Mouse (Mus musculus) thymus, postnatal 25 days (tissue): ENCODE measurements around the gene Trhde.

Source experiments
- DNase-seq: peaks from one replicate; pipeline ENCODE4 v3.0.0; 2022

Gene Trhde

DNA sequence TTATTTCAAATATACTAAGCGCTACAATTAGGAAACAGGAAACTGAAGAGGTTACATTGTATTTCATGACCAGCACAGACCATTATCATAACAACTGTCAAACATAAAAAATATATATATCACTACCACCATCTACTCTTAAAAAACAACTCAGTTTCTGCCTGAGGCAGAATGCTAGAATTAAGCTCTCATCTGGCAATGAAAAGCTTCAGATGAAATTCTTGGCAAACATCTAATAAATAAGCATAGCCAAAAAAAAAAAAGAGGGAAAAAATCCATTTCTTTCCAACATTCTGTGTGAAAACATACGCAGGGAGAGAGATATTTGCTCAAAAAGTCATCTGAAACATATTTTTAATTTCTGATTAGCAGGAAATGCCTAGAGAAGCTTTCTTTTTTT lies 67.0 kb downstream of the Trhde start:
- no peak for DNase-seq

DNA sequence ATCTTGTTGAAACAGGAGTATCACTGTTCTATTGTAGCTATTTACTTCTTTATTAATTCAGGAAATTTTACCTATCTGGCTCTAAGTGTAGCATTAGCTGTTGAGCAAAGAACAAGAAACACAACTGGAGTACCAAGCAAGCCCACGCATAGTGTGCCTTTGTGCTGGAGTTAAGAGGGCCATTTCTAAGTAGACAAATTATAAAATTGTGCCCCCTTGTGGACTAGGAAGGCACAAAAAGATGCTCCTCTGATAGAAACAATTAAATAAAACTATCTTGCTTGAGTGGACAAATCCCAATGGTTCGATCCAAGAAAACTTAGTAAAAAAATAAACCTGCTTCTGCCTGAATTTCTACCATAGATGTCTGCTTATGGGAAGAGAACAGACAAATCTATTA lies 76.5 kb downstream of the Trhde start:
- DNase-seq: no peak

DNA sequence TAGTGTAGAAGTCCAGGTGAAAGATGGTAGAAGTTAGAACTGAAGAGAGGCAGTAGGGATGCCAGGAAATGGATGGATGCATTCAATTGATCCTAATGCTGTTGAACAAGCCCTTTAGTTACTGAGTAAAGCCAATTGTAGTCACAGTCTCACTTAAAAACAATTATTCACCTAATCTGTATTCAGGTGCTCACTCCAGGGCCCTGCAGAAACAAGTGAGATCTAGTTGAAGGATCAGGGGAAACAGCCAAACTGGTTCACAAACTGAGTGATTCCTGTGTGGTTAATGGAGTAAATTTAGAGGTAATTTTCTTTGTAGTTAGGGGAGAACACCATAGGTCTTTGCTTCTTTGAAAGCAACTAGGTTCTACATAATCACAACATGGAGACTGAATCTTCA lies 100.3 kb downstream of the Trhde start:
- DNase-seq: no peak

DNA sequence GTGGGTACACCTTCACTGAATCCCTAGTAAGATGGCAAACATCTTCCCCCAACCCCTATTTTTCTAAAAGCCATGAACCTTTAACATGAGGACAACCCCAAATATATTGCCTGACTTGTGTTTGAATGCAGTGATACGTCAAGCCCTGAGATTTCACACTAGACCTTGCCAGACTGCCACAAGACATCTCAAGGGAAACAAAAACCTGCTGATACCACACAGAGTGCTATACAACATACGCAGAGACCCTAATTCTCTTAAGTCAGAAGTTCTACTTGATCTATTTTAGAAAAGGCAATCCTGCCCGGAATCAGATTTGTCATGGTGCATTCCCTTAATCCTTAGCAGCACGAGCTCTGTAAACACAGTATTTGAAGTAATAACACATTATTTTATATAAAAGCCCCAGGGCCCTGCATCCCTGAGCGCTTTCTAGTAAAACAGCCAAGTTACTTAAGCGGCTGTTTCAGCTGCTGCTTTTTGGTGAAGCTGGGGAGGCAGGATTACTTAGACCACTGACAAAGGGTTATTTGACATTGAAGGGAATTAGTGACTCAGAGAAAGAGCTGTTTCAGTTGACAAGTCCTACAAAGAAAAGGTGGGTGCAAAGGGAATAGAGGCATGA lies 130.2 kb downstream of the Trhde start:
- DNase-seq: no peak

DNA sequence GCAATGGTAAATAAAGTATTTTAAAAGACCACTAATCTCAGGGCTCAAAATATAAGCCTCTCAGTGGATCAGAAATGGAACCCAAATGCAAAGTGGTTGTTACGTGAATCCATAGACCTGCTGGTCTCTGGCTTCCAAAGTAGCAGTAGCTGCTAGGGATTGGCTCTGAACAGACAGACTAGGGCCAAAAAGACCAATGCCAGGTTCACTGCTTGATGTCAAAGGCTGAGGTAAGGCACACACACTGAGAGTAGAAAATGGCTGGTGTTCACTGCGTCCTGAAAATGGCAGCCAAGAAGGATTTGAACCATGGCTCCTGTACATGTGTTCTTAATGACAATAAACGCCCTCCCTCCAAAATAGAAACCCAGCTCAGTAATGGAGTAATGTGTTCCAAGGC lies 209.1 kb downstream of the Trhde start:
- no peak for DNase-seq

DNA sequence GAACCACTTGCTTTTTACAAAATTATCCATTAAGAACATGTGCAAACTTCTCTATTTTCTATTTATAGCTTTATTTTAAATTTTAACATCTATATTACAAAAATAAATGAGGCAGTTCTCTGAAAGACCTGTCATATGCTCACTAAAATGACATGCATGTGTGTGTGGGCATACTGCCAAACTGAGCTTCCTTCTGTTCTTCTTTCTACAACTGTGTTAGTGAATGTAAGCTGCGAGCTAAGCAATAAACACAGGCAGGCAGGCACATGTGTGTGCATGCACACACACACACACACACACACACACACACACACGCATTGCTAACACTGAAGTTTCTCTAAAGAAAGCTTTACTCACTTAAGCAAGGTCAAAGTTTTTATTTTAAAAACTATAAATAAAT lies 223.2 kb downstream of the Trhde start:
- no peak for DNase-seq

DNA sequence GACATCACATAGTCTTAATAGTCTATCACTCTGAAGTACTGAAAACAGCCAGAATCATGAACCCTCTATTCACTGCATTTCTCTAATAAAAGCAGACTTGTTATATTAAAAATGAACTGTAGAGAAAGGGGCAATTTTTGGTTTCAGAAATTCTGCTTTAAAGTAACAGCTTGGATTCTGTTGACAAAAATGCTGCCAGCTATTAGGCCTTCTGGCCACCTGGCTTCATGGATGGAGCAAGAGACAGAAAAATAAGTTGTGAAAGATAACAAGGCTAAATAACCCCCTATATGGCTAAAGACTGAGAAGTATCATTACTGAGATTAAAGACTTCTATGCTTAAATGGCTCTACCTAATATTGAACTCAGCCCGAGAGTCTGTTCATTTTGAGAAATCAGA lies 234.2 kb downstream of the Trhde start:
- DNase-seq: no peak

DNA sequence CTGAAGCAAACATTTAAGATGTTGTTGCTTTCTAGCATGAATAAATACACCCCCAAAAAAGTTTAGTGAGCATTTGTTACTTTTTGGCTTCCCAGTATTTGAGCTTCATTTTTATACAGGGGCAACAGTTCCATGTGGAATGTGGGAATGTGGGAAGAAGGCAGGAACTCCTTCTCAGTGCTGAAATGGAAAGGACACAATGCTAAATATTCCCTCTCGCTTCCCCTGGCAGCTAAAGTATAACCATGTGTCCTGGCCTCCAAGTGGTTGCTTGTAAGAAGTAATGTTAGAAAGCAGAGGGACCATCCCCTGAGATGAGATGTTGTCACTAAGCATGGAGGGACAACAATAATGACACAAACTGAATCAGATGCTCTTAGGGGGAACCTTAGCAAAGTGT lies 292.9 kb downstream of the Trhde start:
- no peak for DNase-seq

DNA sequence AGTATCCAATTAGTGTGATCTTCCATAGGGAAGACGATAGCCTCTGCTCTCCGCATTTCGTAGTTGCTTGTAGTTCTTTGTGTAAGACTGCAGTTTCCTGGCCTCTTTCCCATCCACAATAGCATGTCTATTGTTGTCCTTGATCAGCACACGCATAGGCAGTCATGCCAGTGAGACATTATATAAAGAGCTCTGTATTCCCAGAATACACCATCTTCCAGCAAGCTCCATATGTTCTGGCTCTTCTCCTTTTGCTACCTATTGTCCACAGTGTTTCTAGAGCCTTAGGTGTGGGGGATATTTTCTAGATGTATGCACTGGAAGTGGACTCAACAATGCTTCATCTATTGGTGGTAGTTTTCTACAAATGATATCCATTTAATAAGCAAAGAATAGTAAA lies 313.3 kb downstream of the Trhde start:
- DNase-seq: no peak

DNA sequence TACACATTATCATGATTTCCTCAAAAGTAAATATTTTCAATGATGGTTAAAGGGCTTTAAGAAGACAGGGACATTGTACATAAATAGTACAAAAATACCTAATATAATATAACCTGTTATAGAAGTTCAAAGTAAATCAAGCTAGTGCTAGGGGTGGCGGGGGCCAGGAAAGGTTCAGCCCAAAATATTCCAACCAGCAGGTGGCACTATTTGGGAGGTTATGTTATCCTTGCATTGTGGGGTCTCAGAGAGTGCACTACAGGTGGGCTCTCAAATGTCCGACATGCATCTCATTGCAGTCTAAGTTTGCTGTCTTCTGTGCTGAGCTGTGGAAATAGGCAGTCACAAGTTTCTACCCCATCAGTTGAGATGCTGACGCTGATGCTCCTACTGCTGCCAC lies 346.5 kb downstream of the Trhde start:
- no peak for DNase-seq

DNA sequence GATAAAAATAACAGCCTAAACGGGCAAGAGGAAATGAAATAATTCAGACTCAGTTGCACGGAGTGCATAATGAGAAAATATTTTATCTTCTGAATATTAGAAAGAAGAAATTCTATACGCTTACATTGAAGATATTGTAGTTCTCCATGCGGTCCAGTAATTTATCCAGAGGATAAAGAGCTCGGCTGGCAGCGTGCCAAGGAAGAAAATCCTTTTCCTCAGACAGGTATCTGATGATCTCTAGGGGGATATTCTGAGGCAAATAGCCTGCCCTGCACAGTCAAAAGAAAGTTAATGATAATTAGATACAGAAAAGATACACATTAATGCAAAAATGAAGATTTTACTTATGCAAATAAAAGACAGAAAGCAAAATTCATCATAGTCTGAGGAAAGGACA lies 354.0 kb downstream of the Trhde start:
- DNase-seq: no peak

DNA sequence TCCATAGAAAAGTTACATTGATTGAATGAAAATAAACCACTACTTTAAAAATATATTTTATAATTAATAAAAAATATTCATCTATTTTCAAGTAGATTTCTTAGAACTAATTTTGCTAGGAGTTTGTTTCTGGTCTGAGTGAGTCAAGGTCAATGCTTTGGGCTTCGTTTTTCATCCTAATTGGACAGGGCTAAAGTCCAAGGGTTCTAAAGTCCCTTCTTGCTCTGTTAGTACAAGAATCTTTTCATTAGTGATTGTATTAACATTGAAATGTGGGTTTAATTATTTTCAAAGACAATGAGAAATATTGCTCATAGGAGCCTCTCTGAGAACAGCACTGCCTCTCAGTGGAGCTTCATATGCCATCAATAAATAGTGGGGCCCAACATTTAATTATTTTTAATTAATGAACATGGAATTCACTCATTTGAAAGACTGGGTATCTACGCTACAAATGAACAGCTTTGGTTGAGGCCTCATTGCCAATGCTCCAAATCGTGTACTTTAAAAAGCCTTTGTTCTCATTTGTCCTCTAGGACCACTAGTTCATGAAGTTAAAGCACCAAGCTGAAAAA lies 383.1 kb downstream of the Trhde start:
- no peak for DNase-seq

DNA sequence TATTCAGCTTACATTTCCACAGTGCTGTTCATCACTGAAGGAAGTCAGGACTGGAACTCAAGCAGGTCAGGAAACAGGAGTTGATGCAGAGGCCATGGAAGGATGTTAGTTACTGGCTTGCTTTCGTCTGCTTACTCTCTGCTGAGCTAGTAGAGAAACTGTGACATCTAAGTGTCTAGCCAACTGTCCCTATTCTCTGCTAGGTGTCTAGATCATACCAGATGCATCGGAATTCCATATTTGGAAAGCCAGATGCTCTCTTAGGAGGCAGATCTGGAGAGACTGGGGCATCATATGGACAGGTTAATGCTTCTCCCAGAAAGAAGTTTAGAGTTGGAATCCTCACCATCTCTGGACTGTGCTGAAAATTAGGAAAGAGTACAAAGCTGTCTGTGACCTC lies 386.4 kb downstream of the Trhde start:
- DNase-seq: no peak

DNA sequence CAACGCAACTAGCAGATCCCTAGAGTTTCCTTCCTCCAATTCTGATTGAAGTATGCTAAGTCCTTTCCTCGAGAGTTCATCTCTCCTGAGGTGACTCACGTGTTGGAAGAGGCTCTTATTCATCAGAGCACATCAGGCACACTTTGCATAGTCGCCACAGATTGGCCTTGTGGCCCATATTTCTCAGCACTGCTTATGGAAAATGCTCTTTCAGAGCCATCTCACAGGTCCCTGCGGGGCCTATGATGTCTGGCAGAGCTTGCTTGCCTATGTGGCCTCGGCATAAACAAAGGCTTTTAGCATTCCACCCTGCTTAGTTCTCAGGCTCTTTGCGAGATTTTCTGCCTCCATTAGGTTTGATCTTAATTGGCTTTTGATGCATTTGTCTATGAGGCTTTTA lies 396.8 kb downstream of the Trhde start:
- DNase-seq: no peak

DNA sequence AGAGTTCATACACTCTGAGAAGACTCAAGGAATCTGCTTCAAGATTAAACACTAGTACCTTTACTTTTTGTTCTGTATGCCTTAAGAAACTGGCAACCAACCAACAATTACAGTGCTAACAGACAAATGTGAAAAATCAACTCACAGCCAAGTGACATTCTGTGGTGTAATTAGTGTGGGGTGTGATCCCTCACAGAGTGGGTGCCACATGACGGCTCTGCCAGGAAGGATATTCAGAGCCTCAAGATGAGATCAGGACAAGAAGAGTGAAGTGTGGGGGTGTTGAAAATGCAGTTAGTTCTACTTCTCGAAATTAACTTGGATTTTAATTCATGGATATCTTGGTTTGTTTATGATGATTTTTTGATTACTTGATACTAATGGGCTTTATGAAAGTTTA lies 398.3 kb downstream of the Trhde start:
- DNase-seq: no peak

DNA sequence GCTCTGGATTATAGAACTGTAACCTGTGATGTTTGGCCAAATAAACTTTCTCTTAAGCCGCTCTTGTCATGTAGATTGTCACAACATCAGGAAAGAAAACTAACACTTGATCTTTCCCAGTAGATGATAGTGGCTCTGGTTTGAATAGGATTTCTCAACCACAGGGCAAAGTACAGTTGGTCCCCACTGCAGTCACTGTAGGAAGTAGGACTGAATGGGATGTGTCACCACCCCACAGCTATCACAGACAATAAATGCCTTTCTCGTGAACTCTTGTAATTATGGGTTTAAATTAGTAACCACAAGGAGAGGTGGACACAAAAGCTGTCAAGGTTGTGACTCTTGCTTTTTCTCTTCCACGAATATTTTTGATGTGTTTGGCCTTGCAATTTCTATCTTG lies 431.3 kb downstream of the Trhde start:
- DNase-seq: no peak

DNA sequence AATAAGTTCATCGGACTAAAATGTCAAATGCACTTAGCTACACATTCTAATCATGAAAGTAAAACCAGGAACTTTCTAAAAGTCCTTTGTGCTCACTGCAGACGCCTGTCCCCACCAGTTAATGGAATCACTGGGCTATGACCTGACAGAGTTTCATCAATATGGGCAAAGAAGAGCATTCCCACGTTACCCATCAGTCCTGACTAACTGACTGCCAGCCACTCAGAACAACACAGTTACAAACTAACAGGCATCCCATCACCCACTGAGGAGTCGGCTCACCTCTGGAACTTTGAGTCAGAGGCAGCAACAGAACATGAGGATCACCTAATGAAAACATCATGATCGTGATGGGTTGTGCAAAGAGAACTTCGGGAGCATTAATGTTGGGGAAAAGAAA lies 438.7 kb downstream of the Trhde start:
- DNase-seq: no peak

DNA sequence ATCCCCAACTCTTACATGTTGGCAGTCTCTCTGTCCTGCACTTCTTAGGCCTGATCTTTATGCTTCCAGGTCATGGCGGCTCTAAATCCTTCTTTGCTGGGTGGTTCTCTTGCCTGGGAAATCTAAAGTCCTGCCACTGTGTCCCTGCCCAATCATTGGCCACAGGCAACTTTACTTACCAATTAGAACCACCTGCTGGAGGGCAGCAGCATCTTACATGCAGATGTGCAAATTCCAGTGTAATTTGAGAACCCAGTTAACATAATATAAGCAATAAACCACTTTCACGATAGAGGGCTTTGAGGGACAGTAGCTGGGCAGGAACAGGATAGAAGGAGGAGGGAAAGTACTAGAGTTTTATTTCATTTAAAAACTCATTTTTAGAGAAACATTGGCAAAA lies 439.5 kb downstream of the Trhde start:
- DNase-seq: no peak
